Mouse (Mus musculus) liver, adult 2 months (tissue): Measurements from ENCODE around the gene Ncf1. TPM values are rescaled to one million over a fixed set of nuclear protein-coding genes. Genes with fewer than 3 reads are reported as not detected.

Source experiments
- DNase-seq: peaks from one replicate; pipeline ENCODE4 v3.0.0-alpha.2; 2011; ENCODE audit warnings: low read depth, low spot score; ENCODE audit errors: extremely low read depth
- H3K27ac ChIP-seq: fragments of 200-500 bp; replicated peaks from 2 replicates; pipeline ENCODE4 v1.5.1; 2012; ENCODE audit warnings: low read depth, mild to moderate bottlenecking, control low read depth, inconsistent platforms, low read length; ENCODE audit not compliant: insufficient read depth
- H3K27me3 ChIP-seq: fragments of 200-500 bp; 2 replicates; pipeline ENCODE4 v1.6.1; 2012; ENCODE audit warnings: mild to moderate bottlenecking, moderate library complexity, low read length, inconsistent platforms; ENCODE audit not compliant: control insufficient read depth, insufficient read depth
- H3K36me3 ChIP-seq: fragments of 200-500 bp; 2 replicates; pipeline ENCODE4 v1.6.1; 2012; ENCODE audit warnings: low read length, inconsistent platforms; ENCODE audit not compliant: control insufficient read depth, insufficient read depth
- H3K4me1 ChIP-seq: fragments of 200-500 bp; 2 replicates; pipeline ENCODE4 v1.6.1; 2011; ENCODE audit warnings: low read length; ENCODE audit not compliant: control insufficient read depth, insufficient read depth
- H3K4me3 ChIP-seq: fragments of 200-500 bp; 2 replicates; pipeline ENCODE4 v1.5.1; 2011; ENCODE audit warnings: low read depth, mild to moderate bottlenecking, control low read depth, low read length, moderate library complexity; ENCODE audit not compliant: insufficient read depth
- H3K79me2 ChIP-seq: fragments of 200-500 bp; 2 replicates; pipeline ENCODE4 v1.6.1; 2012; ENCODE audit warnings: inconsistent platforms, mild to moderate bottlenecking, low read length, moderate library complexity; ENCODE audit not compliant: control insufficient read depth, insufficient read depth
- H3K9ac ChIP-seq: fragments of 200-500 bp; 2 replicates; pipeline ENCODE4 v1.6.1; 2012; ENCODE audit warnings: low read depth, mild to moderate bottlenecking, control low read depth, inconsistent platforms, low read length
- CTCF ChIP-seq: fragments of 200-500 bp; IDR thresholded peaks from 2 replicates; pipeline ENCODE4 v1.5.1; 2011; ENCODE audit warnings: low read depth, low read length, control low read depth
- POLR2A ChIP-seq: fragments of 200-500 bp; IDR thresholded peaks from 2 replicates; pipeline ENCODE4 v1.6.1; 2011; ENCODE audit warnings: low read length, control low read depth; ENCODE audit not compliant: insufficient read depth; ENCODE audit errors: extremely low read depth
- WGBS: fragments of 180-500 bp; shearing (Covaris S2); methylation state at CpG from one replicate; pipeline ENCODE4 v1.1.7; 2018; 5-methylcytosine and 5-hydroxymethylcytosine counted together
- polyA plus RNA-seq: library from polyadenylated mRNA; depleted of rRNA; stranded (reverse); fragments of >200 nt; gene quantifications from 2 replicates; pipeline ENCODE4 v1.2.3, GENCODE M21; 2012
- total RNA-seq: library from RNA; depleted of rRNA; stranded (reverse); fragments of >200 nt; gene quantifications from 2 replicates; pipeline ENCODE4 v1.2.3, GENCODE M21; 2014

Ncf1 gene
- total and polyA plus RNA-seq, 2 experiments: 2.9 to 3.3 TPM

GRCm38 (mm10) chr5:134188571-134188970, 40.9 kb downstream of the Ncf1 start:
- DNase-seq: no peak
- Histone ChIP-seq H3K4me1 (peaks cover 2% of the 10 kb centered on the region), H3K4me3 (no peak overlapping the region), H3K27ac (no peak overlapping the region), H3K79me2 (no peaks in the 10 kb centered on the region; the same call in 1 of the 2 replicates), H3K9ac (no peak overlapping the region), H3K36me3 (no peaks in the 10 kb centered on the region), H3K27me3 (no peaks in the 10 kb centered on the region)
- TF ChIP-seq POLR2A: no peak
- no peak for TF ChIP-seq CTCF
- WGBS: 83% methylated on average over 7 of the region's 7 CpGs

DNA sequence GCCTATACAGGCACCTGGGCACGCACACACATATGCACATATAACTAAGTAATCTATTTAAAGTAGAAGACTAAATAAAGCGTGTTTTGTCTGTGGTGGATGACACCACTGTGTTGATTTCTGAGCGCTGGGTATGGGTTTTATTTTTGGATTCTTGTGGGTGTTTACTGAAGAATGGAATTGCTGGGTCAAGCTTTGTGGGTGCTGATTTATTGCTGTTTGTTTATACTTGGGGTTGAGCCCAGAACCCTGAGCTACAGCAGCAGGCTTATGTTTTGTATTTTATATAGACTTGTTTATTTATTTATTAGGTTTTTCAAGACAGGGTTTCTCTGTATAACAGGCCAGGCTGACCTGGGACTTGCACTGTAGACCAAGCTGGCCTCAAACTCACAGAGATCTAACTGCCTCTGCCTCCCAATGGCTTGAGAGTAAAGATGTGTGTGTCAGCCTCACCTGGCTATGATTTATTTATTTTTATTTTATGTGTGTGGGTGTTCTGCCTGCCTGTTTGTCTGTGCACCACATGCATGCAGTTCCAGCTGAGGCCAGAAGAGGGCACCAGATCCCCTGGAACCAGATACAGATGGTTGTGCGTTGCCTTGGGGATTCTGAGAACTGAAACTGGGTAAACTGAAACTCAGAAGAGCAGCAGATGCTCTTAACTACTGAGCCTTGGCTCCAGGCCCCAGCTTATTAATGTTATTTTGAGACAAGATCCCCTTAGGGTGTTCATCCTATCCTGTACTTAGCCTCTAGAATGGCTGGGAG, 42.3 kb downstream of the Ncf1 start:
- Histone ChIP-seq H3K4me3 (no peak overlapping the region), H3K9ac (no peak overlapping the region), H3K4me1 (peaks cover 10% of the 10 kb centered on the region), H3K79me2 (no peaks in the 10 kb centered on the region; the same call in 1 of the 2 replicates), H3K27me3 (no peaks in the 10 kb centered on the region), H3K36me3 (no peaks in the 10 kb centered on the region), H3K27ac (no peak overlapping the region)
- TF ChIP-seq POLR2A: no peak
- TF ChIP-seq CTCF: peak; percentile 96
- WGBS: 55% methylated on average over 4 of the region's 4 CpGs
- DNase-seq: peak; percentile 43

DNA sequence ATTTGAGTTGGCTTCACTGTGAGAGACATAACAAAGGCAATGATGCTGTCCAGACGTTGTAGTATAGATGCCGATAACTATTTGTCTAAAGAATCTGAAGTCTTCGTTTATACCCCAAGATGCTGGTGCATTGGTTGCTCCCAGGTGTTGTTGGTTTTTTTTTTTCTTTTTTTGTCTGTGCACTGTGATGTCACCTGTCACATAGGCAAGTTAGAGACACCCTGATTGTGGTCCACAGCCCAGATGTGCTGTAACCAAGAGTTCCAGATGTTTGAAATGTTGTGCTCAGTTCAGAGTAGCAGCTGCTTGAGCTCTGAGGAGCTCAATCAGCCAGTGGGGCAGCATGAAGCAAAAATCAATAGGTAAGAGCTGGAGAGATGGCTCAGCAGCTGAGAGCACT, 43.4 kb downstream of the Ncf1 start:
- H3K27me3 ChIP-seq: no peaks in the 10 kb centered on the region
- no peak overlapping the region for H3K4me3 ChIP-seq
- no peak overlapping the region for H3K9ac ChIP-seq
- peaks cover 13% of the 10 kb centered on the region for H3K4me1 ChIP-seq
- 81% methylated on average over 3 of the region's 3 CpGs for WGBS
- H3K36me3 ChIP-seq: no peaks in the 10 kb centered on the region
- TF ChIP-seq CTCF (no peak), POLR2A (no peak)
- H3K79me2 ChIP-seq: no peaks in the 10 kb centered on the region; the same call in 1 of the 2 replicates
- no peak for DNase-seq
- no peak overlapping the region for H3K27ac ChIP-seq

- H3K4me1 ChIP-seq: peaks cover 13% of the 10 kb centered on the region
- peak within 1 kb of the TSS; percentile 92 for H3K9ac ChIP-seq
- H3K36me3 ChIP-seq: no peaks in the 10 kb centered on the region
- H3K27ac ChIP-seq: peak within 1 kb of the TSS; percentile 96
- DNase-seq: peak; percentile 88
- H3K4me3 ChIP-seq: peak within 1 kb of the TSS; percentile 81
- TF ChIP-seq CTCF (no peak), POLR2A (0 out of 2 replicates have a peak, but pooled peaks have one; percentile 37)
- under 1% methylated on average over 92 of the region's 92 CpGs for WGBS
- no peaks in the 10 kb centered on the region; the same call in 1 of the 2 replicates for H3K79me2 ChIP-seq
- H3K27me3 ChIP-seq: no peaks in the 10 kb centered on the region
Measured at GRCm38 (mm10) chr5:134183880-134184808, 45.3 kb downstream of the Ncf1 start, which contains the start of gene Gtf2ird2. Gene Gtf2ird2 (plus strand): TSS chr5:134184019.

GRCm38 (mm10) chr5:134183162-134183561, 46.3 kb downstream of the Ncf1 start:
- Histone ChIP-seq H3K27me3 (no peaks in the 10 kb centered on the region), H3K27ac (peak overlapping the region; percentile 96), H3K4me1 (peaks cover 13% of the 10 kb centered on the region), H3K36me3 (no peaks in the 10 kb centered on the region), H3K9ac (peak overlapping the region; percentile 92), H3K79me2 (no peaks in the 10 kb centered on the region; the same call in 1 of the 2 replicates), H3K4me3 (peak overlapping the region; percentile 81)
- 15% methylated on average over 7 of the region's 7 CpGs for WGBS
- no peak for TF ChIP-seq POLR2A
- TF ChIP-seq CTCF: no peak
- DNase-seq: no peak
